Mouse (Mus musculus) midbrain, embryonic 12.5 days (tissue): ENCODE data around the gene Letmd1. TPM values are rescaled to one million over a fixed set of nuclear protein-coding genes. Genes with fewer than 3 reads are reported as not detected.

Experiments used
- ATAC-seq: fragments of 200-750 bp; cut with Nextera tagmentation; 2 replicates; pipeline ENCODE4 v1.8.0; 2017; ENCODE audit warnings: low read depth, moderate TSS enrichment, moderate library complexity; ENCODE audit not compliant: low FRiP score
- H3K27ac ChIP-seq: fragments of 300-500 bp; sonication (generic); replicated peaks from 2 replicates; pipeline ENCODE4 v1.5.1; 2016; ENCODE audit warnings: mild to moderate bottlenecking
- H3K27me3 ChIP-seq: fragments of 300-500 bp; sonication (generic); 2 replicates; pipeline ENCODE4 v1.6.1; 2016; ENCODE audit warnings: mild to moderate bottlenecking
- H3K36me3 ChIP-seq: fragments of 300-500 bp; sonication (generic); 2 replicates; pipeline ENCODE4 v1.6.1; 2016
- H3K4me1 ChIP-seq: fragments of 300-500 bp; sonication (generic); 2 replicates; pipeline ENCODE4 v1.6.1; 2016
- H3K4me2 ChIP-seq: fragments of 300-500 bp; sonication (generic); replicated peaks from 2 replicates; pipeline ENCODE4 v1.6.1; 2016; ENCODE audit warnings: mild to moderate bottlenecking, moderate library complexity
- H3K4me3 ChIP-seq: fragments of 300-500 bp; sonication (generic); 2 replicates; pipeline ENCODE4 v1.5.1; 2016; ENCODE audit warnings: mild to moderate bottlenecking
- H3K9ac ChIP-seq: fragments of 300-500 bp; sonication (generic); replicated peaks from 2 replicates; pipeline ENCODE4 v1.6.1; 2016; ENCODE audit warnings: mild to moderate bottlenecking, moderate library complexity
- H3K9me3 ChIP-seq: fragments of 300-500 bp; sonication (generic); 2 replicates; pipeline ENCODE4 v1.6.1; 2016; ENCODE audit warnings: mild to moderate bottlenecking
- WGBS: fragments of 180-500 bp; shearing (Covaris S2); methylation state at CpG from one replicate; pipeline ENCODE4 v1.1.7; 2016; 5-methylcytosine and 5-hydroxymethylcytosine counted together
- polyA plus RNA-seq: library from polyadenylated mRNA; unstranded; fragments of >200 nt; fragmentation: Nextera tagmentation; extraction: Ambion mirVana; gene quantifications from 2 replicates; pipeline ENCODE4 v1.2.1, GENCODE M21; 2016

The Letmd1 gene
- polyA plus RNA-seq, 1 experiment from 2014 or later: 42.2 TPM

DNA sequence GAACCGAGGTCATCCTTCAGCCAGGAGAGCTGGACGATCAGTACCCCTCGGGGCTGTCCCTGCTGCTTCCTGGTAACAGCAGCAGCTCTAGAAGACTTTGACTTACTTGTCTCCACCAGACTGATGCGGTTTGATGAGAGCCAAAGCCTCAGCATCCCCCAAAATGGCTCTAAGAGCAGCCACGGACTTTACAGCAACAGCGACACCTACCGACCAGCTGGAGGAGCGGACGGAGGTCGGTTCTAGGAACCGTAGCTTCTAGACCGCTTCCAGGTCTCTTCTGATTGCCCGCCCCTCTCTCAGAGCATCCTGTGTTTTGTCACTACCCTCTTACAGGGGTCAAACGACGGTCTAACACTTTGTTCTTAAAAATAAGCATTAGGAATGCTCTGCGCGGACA, 11.5 kb upstream of the Letmd1 start:
- WGBS: 11% methylated on average over 17 of the region's 17 CpGs
- H3K27me3 ChIP-seq: peaks cover 27% of the 10 kb centered on the region

DNA sequence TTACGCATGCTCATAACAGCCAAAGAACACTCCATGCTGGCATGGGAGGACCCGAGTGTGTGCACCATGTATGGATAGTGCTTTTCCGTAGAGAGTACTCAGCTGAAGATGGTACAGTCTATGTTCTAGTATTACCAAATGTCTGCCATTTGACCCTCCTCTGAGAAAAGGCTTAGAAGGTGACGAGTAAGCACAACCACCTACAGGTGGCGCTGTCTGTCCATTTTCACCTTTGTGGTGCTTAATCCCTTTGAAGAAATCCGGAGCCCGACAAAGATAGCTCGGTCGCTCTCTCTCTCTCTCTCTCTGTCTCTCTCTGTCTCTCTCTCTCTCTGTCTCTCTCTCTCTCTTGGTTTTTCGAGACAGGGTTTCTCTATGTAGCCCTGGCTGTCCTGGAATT, 10.8 kb upstream of the Letmd1 start:
- H3K36me3 ChIP-seq: no peaks in the 10 kb centered on the region
- no peak overlapping the region for H3K4me3 ChIP-seq
- H3K27me3 ChIP-seq: peaks cover 27% of the 10 kb centered on the region
- 38% methylated on average over 10 of the region's 10 CpGs for WGBS
- no peak overlapping the region for H3K9ac ChIP-seq
- no peaks in the 10 kb centered on the region for H3K9me3 ChIP-seq
- no peak overlapping the region for H3K27ac ChIP-seq
- H3K4me1 ChIP-seq: no peaks in the 10 kb centered on the region
- no peak overlapping the region for H3K4me2 ChIP-seq
- no peak for ATAC-seq

More for the DNA sequence above, 11.5 kb upstream of the Letmd1 start:
- H3K27ac ChIP-seq: no peak overlapping the region
- H3K4me1 ChIP-seq: no peaks in the 10 kb centered on the region
- H3K4me3 ChIP-seq: no peak overlapping the region
- H3K9ac ChIP-seq: no peak overlapping the region
- H3K36me3 ChIP-seq: no peaks in the 10 kb centered on the region
- no peak overlapping the region for H3K4me2 ChIP-seq
- H3K9me3 ChIP-seq: no peaks in the 10 kb centered on the region
- ATAC-seq: no peak

- peak; percentile 38; the same call in 1 of the 2 replicates for ATAC-seq
- H3K27ac ChIP-seq: no peak overlapping the region
- H3K4me1 ChIP-seq: no peaks in the 10 kb centered on the region
- H3K9me3 ChIP-seq: no peaks in the 10 kb centered on the region
- no peak overlapping the region for H3K4me3 ChIP-seq
- WGBS: 13% methylated on average over 12 of the region's 12 CpGs
- peaks cover 27% of the 10 kb centered on the region for H3K27me3 ChIP-seq
- H3K36me3 ChIP-seq: no peaks in the 10 kb centered on the region
- peak overlapping the region; percentile 27 for H3K4me2 ChIP-seq
- H3K9ac ChIP-seq: no peak overlapping the region
Observed at GRCm38 (mm10) chr15:100460942-100461341, 7.9 kb upstream of the Letmd1 start.

DNA sequence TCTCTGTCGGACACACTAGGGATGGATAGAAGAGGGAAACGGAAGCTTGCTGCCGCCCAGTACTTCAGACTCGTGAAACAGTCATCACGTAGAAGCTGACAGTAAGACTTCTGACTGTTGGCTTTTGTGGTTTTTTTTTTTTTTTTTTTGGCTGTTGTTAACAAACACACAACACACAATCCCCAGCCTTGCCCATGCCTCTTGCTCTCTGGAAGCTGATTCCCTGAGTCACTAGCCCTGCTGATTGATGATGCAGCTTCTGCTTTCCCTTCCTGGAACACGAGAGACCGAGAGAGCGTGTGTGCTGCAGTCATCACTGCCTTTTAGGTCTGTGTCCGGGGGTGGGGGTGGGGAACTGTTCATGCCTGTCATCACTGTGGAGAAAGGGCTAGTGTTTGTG, 7.2 kb upstream of the Letmd1 start:
- Histone ChIP-seq H3K27me3 (peaks cover 27% of the 10 kb centered on the region), H3K9ac (no peak overlapping the region), H3K4me3 (no peak overlapping the region), H3K4me2 (no peak overlapping the region), H3K4me1 (no peaks in the 10 kb centered on the region), H3K36me3 (no peaks in the 10 kb centered on the region), H3K27ac (no peak overlapping the region), H3K9me3 (no peaks in the 10 kb centered on the region)
- 84% methylated on average over 9 of the region's 9 CpGs for WGBS
- ATAC-seq: no peak

- Histone ChIP-seq H3K27ac (no peak overlapping the region), H3K4me2 (no peak overlapping the region), H3K9ac (no peak overlapping the region), H3K4me3 (no peak overlapping the region), H3K9me3 (no peaks in the 10 kb centered on the region), H3K36me3 (no peaks in the 10 kb centered on the region), H3K4me1 (no peaks in the 10 kb centered on the region), H3K27me3 (peaks cover 27% of the 10 kb centered on the region)
- no peak for ATAC-seq
- WGBS: 87% methylated on average over 5 of the region's 5 CpGs
Observed at GRCm38 (mm10) chr15:100462086-100462485, 6.7 kb upstream of the Letmd1 start.

- Histone ChIP-seq H3K36me3 (no peaks in the 10 kb centered on the region), H3K4me2 (no peak overlapping the region), H3K4me3 (no peak overlapping the region), H3K4me1 (peaks cover 8% of the 10 kb centered on the region), H3K9me3 (no peaks in the 10 kb centered on the region), H3K9ac (no peak overlapping the region), H3K27ac (no peak overlapping the region), H3K27me3 (peaks cover 19% of the 10 kb centered on the region)
- WGBS: 29% methylated on average over 6 of the region's 6 CpGs
- ATAC-seq: no peak
Observed at GRCm38 (mm10) chr15:100463712-100464111, 5.1 kb upstream of the Letmd1 start.

DNA sequence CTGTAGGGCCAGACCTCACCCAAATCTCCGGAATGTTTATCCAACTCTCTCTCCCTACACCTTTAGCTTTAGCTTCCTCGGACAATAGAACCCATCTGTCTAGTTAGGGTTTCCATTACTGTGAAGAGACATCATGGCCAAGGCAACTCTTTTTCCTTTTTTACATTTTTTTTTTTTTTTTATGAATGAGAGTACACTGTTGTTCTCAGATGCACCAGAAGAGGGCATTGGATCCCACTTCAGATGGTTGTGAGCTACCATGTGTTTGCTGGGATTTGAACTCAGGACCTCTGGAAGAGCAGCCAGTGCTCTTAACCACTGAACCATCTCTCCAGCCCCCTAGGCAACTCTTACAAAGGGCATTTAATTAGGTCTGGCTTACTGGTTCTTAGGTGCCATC, 3.4 kb upstream of the Letmd1 start:
- ATAC-seq: no peak
- Histone ChIP-seq H3K4me1 (peaks cover 18% of the 10 kb centered on the region), H3K27ac (no peak overlapping the region), H3K4me2 (no peak overlapping the region), H3K4me3 (no peak overlapping the region), H3K27me3 (peaks cover 10% of the 10 kb centered on the region), H3K36me3 (no peaks in the 10 kb centered on the region), H3K9ac (no peak overlapping the region), H3K9me3 (no peaks in the 10 kb centered on the region)
- WGBS: 80% methylated on average over 2 of the region's 2 CpGs

DNA sequence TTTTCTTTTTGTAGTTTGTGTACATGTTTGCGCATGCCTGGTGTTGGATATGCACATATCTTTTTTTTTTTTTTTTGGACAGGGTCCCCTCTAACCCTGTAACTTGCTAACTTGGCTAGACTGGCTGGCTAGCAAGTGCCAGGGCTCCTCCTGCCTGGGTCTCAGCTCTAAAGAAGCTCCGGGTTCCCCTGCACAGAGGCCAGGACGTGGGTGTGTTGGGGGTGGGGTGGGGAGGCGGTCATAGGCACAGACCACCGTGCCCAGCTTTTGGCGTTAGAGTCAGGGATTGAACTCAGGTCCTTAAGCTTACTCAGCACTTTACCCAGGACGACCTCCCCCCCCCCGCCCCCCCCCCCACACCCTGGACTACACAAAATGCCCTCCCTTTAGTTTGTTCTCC, 1.1 kb upstream of the Letmd1 start:
- ATAC-seq: no peak
- 38% methylated on average over 8 of the region's 8 CpGs for WGBS
- peak overlapping the region; percentile 88 for H3K4me3 ChIP-seq
- H3K9ac ChIP-seq: peak overlapping the region; percentile 90; the same call in 1 of the 2 replicates
- H3K36me3 ChIP-seq: peaks cover 20% of the 10 kb centered on the region
- H3K4me1 ChIP-seq: peaks cover 21% of the 10 kb centered on the region
- peak overlapping the region; percentile 86 for H3K4me2 ChIP-seq
- no peaks in the 10 kb centered on the region for H3K9me3 ChIP-seq
- H3K27me3 ChIP-seq: no peaks in the 10 kb centered on the region; the same call in 1 of the 2 replicates
- H3K27ac ChIP-seq: no peak overlapping the region

- ATAC-seq: peak; percentile 42
- Histone ChIP-seq H3K4me2 (peak overlapping the region; percentile 86), H3K27ac (peak overlapping the region; percentile 84), H3K9ac (peak overlapping the region; percentile 90), H3K4me3 (peak overlapping the region; percentile 88), H3K9me3 (no peaks in the 10 kb centered on the region), H3K36me3 (peaks cover 34% of the 10 kb centered on the region), H3K4me1 (peaks cover 21% of the 10 kb centered on the region), H3K27me3 (no peaks in the 10 kb centered on the region)
- 1% methylated on average over 18 of the region's 19 CpGs for WGBS
Observed at GRCm38 (mm10) chr15:100469189-100469545, 344 bp downstream of the Letmd1 start.

DNA sequence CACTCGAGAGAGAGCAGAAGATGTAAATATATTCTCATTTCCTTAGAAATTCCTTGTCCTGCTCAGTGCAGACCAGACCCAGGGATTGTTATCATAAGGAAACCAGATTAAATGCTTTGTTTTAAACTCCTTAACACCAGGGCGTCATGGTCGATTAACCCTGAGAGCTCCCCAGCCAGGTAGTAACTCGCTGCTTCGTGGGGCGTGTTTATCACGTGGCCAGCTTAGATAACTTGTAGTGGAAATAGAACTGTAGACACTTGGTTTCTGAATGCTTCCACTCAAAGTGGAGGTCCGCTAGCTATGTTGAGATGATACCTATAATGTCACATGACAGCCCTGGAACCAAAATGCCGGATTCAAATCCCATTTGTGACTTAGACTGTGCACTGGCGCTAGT, 1.2 kb downstream of the Letmd1 start:
- Histone ChIP-seq H3K27me3 (no peaks in the 10 kb centered on the region), H3K4me1 (peaks cover 21% of the 10 kb centered on the region), H3K36me3 (peaks cover 43% of the 10 kb centered on the region), H3K4me2 (peak overlapping the region; percentile 86), H3K27ac (no peak overlapping the region), H3K9me3 (no peaks in the 10 kb centered on the region), H3K4me3 (peak overlapping the region; percentile 88), H3K9ac (peak overlapping the region; percentile 90)
- no peak for ATAC-seq
- 68% methylated on average over 10 of the region's 10 CpGs for WGBS

- Histone ChIP-seq H3K36me3 (peaks cover 79% of the 10 kb centered on the region), H3K27ac (no peak overlapping the region), H3K4me2 (no peak overlapping the region), H3K27me3 (no peaks in the 10 kb centered on the region), H3K4me3 (no peak overlapping the region), H3K9me3 (no peaks in the 10 kb centered on the region), H3K4me1 (peaks cover 13% of the 10 kb centered on the region), H3K9ac (no peak overlapping the region)
- WGBS: 84% methylated on average over 7 of the region's 7 CpGs
- no peak for ATAC-seq
Observed at GRCm38 (mm10) chr15:100473926-100474503, 5.2 kb downstream of the Letmd1 start.

DNA sequence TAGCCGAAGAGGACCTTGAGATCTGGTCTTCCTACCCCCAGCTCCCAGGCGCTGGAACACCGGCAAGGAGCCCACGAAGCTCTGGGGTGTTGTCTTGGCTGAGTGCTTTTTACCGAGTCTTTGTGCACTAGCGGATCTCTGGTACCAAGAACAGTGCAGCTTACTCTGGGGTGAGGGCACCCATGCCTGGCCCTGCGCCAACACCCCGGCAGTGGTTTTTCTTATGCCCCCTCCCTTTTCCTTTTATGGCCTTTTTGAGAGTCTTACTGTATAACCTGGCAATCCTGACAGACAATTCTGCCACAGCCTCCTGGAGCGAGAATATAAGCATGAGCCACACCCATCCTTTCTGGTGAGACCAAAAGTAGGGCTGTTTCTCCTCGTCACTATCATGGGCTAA, 9.5 kb downstream of the Letmd1 start:
- H3K9me3 ChIP-seq: no peaks in the 10 kb centered on the region
- no peak for ATAC-seq
- peaks cover 96% of the 10 kb centered on the region for H3K36me3 ChIP-seq
- no peaks in the 10 kb centered on the region for H3K4me1 ChIP-seq
- no peaks in the 10 kb centered on the region for H3K27me3 ChIP-seq
- H3K4me2 ChIP-seq: no peak overlapping the region
- 87% methylated on average over 10 of the region's 10 CpGs for WGBS
- no peak overlapping the region for H3K9ac ChIP-seq
- no peak overlapping the region for H3K4me3 ChIP-seq
- H3K27ac ChIP-seq: no peak overlapping the region

DNA sequence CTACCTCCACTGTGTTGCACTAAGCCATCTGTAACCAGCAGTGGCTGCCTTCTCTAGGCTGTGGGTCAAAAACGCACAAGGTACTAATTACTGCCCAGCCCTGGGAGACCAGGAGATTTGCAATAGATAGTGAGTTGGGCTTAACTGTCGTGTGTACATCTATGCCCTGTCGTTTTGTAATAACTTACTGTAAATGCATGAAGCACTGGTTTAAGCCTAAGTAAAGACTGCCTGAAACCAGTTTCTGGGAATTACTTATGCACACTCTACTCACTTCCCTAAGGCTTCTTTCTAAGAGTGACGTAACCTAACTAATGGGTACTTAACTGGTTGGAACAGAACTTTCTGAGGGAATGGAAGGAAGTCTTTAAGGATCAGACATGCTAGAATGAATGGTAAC, 10.1 kb downstream of the Letmd1 start:
- Histone ChIP-seq H3K4me2 (no peak overlapping the region), H3K4me3 (no peak overlapping the region), H3K4me1 (no peaks in the 10 kb centered on the region), H3K9ac (no peak overlapping the region), H3K27me3 (no peaks in the 10 kb centered on the region), H3K36me3 (peaks cover 96% of the 10 kb centered on the region), H3K27ac (no peak overlapping the region), H3K9me3 (no peaks in the 10 kb centered on the region)
- WGBS: 79% methylated on average over 4 of the region's 4 CpGs
- ATAC-seq: no peak
